Mouse (Mus musculus) lung, postnatal 0 days (tissue): ENCODE measurements around the gene Fxr2. TPM values are rescaled to one million over a fixed set of nuclear protein-coding genes. Genes with fewer than 3 reads are reported as not detected.
A peak's percentile ranks its signal among the peaks of the same experiment; 100 is the strongest.

Source experiments
- ATAC-seq: fragments of 200-750 bp; cut with Nextera tagmentation; 2 replicates; pipeline ENCODE4 v1.8.0; 2017; ENCODE audit warnings: moderate library complexity
- DNase-seq: peaks from one replicate; pipeline ENCODE4 v3.0.0-alpha.2; 2016; ENCODE audit warnings: low spot score
- H3K27ac ChIP-seq: fragments of 300-500 bp; sonication (generic); 2 replicates; pipeline ENCODE4 v1.5.1; 2014; ENCODE audit warnings: antibody characterized with exemption, mild to moderate bottlenecking, low read length, mixed read lengths
- H3K27me3 ChIP-seq: fragments of 300-500 bp; sonication (generic); replicated peaks from 2 replicates; pipeline ENCODE4 v1.6.1; 2014; ENCODE audit warnings: low read length, mixed read lengths; ENCODE audit not compliant: insufficient read depth
- H3K36me3 ChIP-seq: fragments of 300-500 bp; sonication (generic); 2 replicates; pipeline ENCODE4 v1.6.1; 2014; ENCODE audit warnings: low read length, mixed read lengths; ENCODE audit not compliant: insufficient read depth
- H3K4me1 ChIP-seq: fragments of 300-500 bp; sonication (generic); 2 replicates; pipeline ENCODE4 v1.6.1; 2014; ENCODE audit warnings: antibody characterized with exemption, low read depth, low read length, mixed read lengths; ENCODE audit not compliant: insufficient read depth
- H3K4me2 ChIP-seq: fragments of 300-500 bp; sonication (generic); replicated peaks from 2 replicates; pipeline ENCODE4 v1.6.1; 2014; ENCODE audit warnings: low read depth, mild to moderate bottlenecking, low read length, moderate library complexity, mixed read lengths
- H3K4me3 ChIP-seq: fragments of 300-500 bp; sonication (generic); 2 replicates; pipeline ENCODE4 v1.5.1; 2014; ENCODE audit warnings: low read depth, low read length
- H3K9ac ChIP-seq: fragments of 300-500 bp; sonication (generic); replicated peaks from 2 replicates; pipeline ENCODE4 v1.6.1; 2014; ENCODE audit warnings: low read depth, mild to moderate bottlenecking
- H3K9me3 ChIP-seq: fragments of 300-500 bp; sonication (generic); 2 replicates; pipeline ENCODE4 v1.6.1; 2016; ENCODE audit warnings: low read length, mixed read lengths
- CTCF ChIP-seq: IDR thresholded peaks from 2 replicates; pipeline ENCODE4 v1.5.1; 2016; ENCODE audit warnings: antibody characterized with exemption, mild to moderate bottlenecking
- EP300 ChIP-seq: IDR thresholded peaks from 2 replicates; pipeline ENCODE4 v1.6.1; 2016; ENCODE audit warnings: antibody characterized with exemption, mild to moderate bottlenecking, control low read depth
- WGBS: fragments of 180-500 bp; shearing (Covaris S2); extraction: QIAGEN DNeasy Blood & Tissue Kit; methylation state at CpG from one replicate; pipeline ENCODE4 v1.1.7; 2014; 5-methylcytosine and 5-hydroxymethylcytosine counted together
- polyA plus RNA-seq: library from polyadenylated mRNA; unstranded; fragments of >200 nt; fragmentation: Nextera tagmentation; extraction: Ambion mirVana; gene quantifications from 2 replicates; pipeline ENCODE4 v1.2.1, GENCODE M21; 2015

The Fxr2 gene
- polyA plus RNA-seq, 1 experiment from 2014 or later, result 17.9 TPM

DNA sequence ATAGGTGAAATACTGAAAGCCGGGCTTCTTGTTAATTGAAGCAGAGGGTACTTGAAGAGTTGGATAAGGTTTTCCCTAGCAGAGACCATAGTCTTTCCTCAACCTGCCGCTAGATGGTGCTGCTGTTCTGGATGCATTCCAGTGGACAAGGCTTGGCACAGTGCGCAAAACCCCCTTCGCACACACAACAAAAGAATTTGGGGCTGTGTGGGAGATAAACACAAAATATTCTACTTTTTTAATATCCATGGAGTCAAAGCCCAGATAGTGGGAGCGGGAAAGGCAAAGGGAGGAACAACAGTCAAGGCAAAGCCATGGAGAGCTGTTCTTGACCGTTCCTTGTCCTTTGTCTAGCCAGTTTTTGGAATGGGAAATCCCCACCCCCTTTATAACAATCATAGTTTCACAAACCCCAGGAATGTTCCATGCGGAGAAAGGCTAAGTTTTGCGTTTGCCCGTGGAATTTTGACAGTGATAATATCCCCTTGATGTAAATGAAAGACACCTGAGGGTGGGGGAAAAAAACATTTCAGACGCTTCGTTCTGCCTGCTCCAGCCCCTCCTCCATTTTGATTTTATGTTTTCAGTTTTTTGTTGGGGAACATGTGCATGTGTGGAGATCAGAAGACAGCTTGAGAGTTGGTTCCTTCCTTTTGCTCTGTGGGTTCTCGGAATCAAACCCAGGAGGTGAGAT is 50.2 kb downstream of the Fxr2 start:
- no peak overlapping the region; the same call in 1 of the 2 replicates for H3K9ac ChIP-seq
- peak overlapping the region; percentile 95 for H3K27ac ChIP-seq
- ATAC-seq, result peak; percentile 25
- H3K4me3 ChIP-seq, result 0 out of 2 replicates have a peak overlapping the region, but pooled peaks have one; percentile 2
- peak; percentile 96 for DNase-seq
- peak; percentile 59 for TF ChIP-seq EP300
- peak; percentile 94 for TF ChIP-seq CTCF
- H3K4me2 ChIP-seq, result peak overlapping the region; percentile 84
- peaks cover 41% of the 10 kb centered on the region for H3K4me1 ChIP-seq
- WGBS, result 13% methylated on average over 12 of the region's 12 CpGs
- H3K9me3 ChIP-seq, result no peaks in the 10 kb centered on the region
- H3K36me3 ChIP-seq, result no peaks in the 10 kb centered on the region
- H3K27me3 ChIP-seq, result no peaks in the 10 kb centered on the region

DNA sequence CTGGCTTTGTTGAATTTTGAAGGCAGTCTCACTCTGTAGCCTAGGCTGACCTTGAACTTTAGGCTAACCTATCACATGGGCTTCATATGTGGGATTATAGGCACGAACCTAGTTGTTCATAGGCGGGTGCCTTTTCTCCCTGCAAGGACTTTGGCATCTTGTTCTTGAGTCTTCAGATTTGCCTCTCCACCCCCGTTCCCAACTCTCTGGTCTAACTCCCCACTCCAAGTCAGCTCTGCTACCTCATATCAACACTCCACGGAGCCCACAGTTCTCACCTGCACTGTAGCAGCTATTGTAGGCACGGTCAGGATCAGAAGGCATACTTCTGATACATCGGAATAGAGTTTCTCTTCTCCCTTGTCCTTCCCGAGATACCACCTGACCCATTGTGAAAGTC is 50.8 kb downstream of the Fxr2 start:
- WGBS, result 69% methylated on average over 7 of the region's 7 CpGs
- ATAC-seq (no peak), DNase-seq (no peak)
- Histone ChIP-seq H3K4me3 (no peak overlapping the region), H3K4me2 (0 out of 2 replicates have a peak overlapping the region, but pooled peaks have one; percentile 1), H3K4me1 (peaks cover 41% of the 10 kb centered on the region), H3K27me3 (no peaks in the 10 kb centered on the region), H3K36me3 (no peaks in the 10 kb centered on the region), H3K9ac (peak overlapping the region; percentile 8; the same call in 1 of the 2 replicates), H3K9me3 (no peaks in the 10 kb centered on the region), H3K27ac (peak overlapping the region; percentile 95)
- no peak for TF ChIP-seq EP300
- TF ChIP-seq CTCF, result no peak

DNA sequence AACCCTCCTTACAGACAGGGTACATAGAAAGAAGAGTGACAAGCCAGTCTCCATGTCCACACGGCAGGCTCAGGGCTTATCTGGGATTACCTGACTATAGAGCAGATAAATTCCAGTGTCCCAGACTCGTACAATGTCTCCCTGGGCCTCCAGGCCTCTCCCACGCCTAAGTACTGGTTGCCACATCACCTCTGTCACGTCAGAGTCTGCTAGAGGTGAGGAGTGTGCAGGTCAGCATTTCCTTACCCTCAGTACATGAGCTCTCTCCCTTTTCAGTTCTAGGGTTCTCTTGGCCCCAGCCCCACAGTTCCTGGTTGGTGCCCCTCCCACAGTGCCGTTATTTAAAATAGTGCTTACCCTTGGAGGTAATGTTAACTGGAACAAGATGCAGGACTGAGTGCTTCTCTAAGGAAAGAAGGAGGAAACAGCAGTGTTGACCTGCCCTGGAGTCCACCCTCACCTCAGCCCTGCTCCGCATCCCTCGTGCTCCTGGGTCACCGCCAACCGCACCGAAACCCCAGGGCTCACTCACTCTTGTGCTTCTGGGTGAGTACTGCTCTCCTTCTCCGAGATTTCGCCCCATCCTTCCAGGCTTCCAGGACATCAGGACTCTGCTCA is 51.4 kb downstream of the Fxr2 start:
- H3K9ac ChIP-seq, result 0 out of 2 replicates have a peak overlapping the region, but pooled peaks have one; percentile 8
- peak overlapping the region; percentile 95 for H3K27ac ChIP-seq
- peak; percentile 73 for DNase-seq
- H3K4me1 ChIP-seq, result peaks cover 41% of the 10 kb centered on the region
- no peak overlapping the region for H3K4me2 ChIP-seq
- TF ChIP-seq EP300 (0 out of 2 replicates have a peak, but pooled peaks have one; percentile 25), CTCF (no peak)
- H3K9me3 ChIP-seq, result no peaks in the 10 kb centered on the region
- no peaks in the 10 kb centered on the region for H3K27me3 ChIP-seq
- no peak for ATAC-seq
- no peak overlapping the region for H3K4me3 ChIP-seq
- H3K36me3 ChIP-seq, result no peaks in the 10 kb centered on the region
- WGBS, result 65% methylated on average over 12 of the region's 12 CpGs

DNA sequence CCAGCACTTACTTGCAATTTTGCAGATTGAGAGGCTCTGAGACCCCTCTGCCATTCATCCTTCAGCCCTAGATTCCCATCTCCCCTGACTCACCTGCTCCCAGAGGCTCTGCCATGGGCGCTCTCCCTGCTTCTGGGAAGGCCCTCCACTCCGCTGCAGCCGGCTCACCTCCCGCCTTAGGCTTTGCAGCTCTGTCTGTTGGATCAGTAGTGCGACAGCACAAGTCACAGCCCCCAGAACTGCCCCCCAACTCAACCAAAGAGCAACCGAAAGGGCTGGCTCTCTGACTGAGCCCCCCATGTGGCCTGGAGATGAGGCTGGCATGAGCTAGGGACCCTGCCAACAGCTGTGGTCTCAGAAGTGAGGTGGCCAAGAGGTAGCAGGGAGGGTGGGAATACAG is 52.1 kb downstream of the Fxr2 start:
- H3K27ac ChIP-seq, result peak overlapping the region; percentile 95
- no peak overlapping the region for H3K4me3 ChIP-seq
- no peak overlapping the region for H3K9ac ChIP-seq
- TF ChIP-seq EP300 (no peak), CTCF (no peak)
- peak overlapping the region; percentile 51 for H3K4me2 ChIP-seq
- H3K36me3 ChIP-seq, result no peaks in the 10 kb centered on the region
- 88% methylated on average over 6 of the region's 6 CpGs for WGBS
- ATAC-seq, result no peak
- no peak for DNase-seq
- no peaks in the 10 kb centered on the region for H3K9me3 ChIP-seq
- no peaks in the 10 kb centered on the region for H3K27me3 ChIP-seq
- H3K4me1 ChIP-seq, result peaks cover 41% of the 10 kb centered on the region

DNA sequence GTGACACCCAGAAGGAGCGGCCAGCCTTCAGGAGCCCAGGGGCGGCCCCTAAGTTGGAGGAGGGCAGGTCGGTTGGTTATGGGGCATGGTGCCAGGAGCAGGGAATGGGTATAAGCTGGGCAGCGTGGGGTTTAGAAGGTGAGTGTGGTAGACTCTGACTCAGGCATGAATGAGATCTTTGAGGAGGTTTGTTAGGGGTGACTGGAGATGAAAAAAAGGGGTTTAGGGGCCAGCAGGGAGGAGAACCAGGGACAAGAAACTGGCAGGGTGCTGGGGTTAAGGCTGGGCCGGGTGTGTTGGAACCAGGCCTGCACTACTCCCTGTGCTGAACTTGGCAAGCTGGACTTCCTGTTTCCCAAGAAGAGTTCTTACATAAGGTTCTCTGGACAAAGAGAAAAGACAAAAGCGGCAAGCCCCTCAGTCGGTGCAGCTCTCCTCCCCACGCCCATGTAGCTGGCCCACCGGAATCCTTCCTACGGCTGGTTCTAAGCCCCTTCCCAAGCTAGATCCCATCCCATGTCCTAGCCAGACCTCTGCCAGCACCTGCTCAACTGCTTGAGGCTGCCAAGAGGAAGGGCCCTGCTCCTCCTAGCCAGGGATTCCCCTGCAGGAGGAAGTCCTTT is 52.8 kb downstream of the Fxr2 start, which contains the start of gene Tnfsf13:
Tnfsf13 (minus strand) TSS at position 259 of the 623 bp plus-strand sequence.
- Histone ChIP-seq H3K9me3 (no peaks in the 10 kb centered on the region), H3K9ac (peak within 1 kb of the TSS; percentile 39; the same call in 1 of the 2 replicates), H3K4me1 (peaks cover 39% of the 10 kb centered on the region), H3K27me3 (no peaks in the 10 kb centered on the region), H3K27ac (peak within 1 kb of the TSS; percentile 95), H3K36me3 (no peaks in the 10 kb centered on the region), H3K4me2 (peak within 1 kb of the TSS; percentile 51), H3K4me3 (peak within 1 kb of the TSS; percentile 17; the same call in 1 of the 2 replicates)
- ATAC-seq (peak; percentile 56), DNase-seq (peak; percentile 97)
- no peak for TF ChIP-seq CTCF
- peak; percentile 58 for TF ChIP-seq EP300
- WGBS, result 15% methylated on average over 10 of the region's 10 CpGs

DNA sequence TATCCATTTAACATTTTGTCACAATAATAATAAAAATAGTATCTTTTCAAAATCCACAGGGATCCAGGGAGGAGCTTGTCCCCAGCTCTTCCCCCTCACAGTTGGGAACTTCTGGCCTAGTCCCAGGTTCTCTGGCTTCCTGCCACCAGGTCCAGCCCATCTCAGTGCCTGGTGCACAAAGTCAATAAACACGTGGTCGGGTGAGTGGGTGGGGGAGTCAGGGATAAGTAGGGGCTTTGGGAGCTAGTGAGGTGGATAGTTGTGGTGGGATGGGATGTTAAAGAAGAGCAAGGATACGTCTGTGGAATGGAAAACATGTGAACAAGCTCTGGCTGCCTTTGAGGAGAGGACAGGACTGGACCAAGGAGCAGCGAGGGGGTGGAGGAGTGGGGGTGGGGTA is 53.6 kb downstream of the Fxr2 start:
- H3K27me3 ChIP-seq, result no peaks in the 10 kb centered on the region
- peak overlapping the region; percentile 51 for H3K4me2 ChIP-seq
- TF ChIP-seq EP300, result no peak
- no peak for TF ChIP-seq CTCF
- H3K27ac ChIP-seq, result peak overlapping the region; percentile 95
- peaks cover 34% of the 10 kb centered on the region for H3K4me1 ChIP-seq
- no peak overlapping the region for H3K4me3 ChIP-seq
- ATAC-seq (no peak; the same call in 1 of the 2 replicates), DNase-seq (peak; percentile 78)
- H3K36me3 ChIP-seq, result 0 out of 2 replicates have a peak, but pooled peaks cover 4% of the 10 kb centered on the region
- 9% methylated on average over 4 of the region's 4 CpGs for WGBS
- H3K9me3 ChIP-seq, result no peaks in the 10 kb centered on the region
- H3K9ac ChIP-seq, result 0 out of 2 replicates have a peak overlapping the region, but pooled peaks have one; percentile 39
